In the genomic region with DNA sequence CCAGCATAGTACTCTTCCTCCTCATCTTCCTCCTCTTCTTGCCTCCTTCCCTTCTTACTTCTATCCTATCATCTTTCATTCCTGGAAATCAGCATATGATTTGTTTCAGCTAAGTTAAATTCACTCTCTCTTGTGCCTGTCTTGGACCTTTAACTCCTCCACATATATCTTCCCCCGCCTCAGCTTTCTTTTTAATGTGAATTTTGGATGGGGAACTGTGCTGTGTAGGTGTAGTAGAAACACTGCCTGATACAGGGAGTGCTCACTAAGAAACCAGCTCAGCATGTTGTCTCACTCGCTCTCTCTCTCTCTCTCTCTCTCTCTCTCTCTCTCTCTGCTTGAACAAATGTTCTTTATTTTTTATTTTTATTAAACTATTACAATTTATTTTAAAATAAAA, we compare ENCODE assay signal across 26 mouse cellular contexts. TPM values are rescaled to one million over a fixed set of nuclear protein-coding genes. Genes with fewer than 3 reads are reported as not detected.
"Had no signal": no experiment of that assay in that cellular context is flagged by ENCODE, and none has a peak within 500 bp of the region (broad histone marks: within the 10 kb centered on the region; RNA-seq: fewer than 3 reads in every experiment).

No protein-coding gene starts in this region.

- DNase-seq: kidney, adult 18-20 months; kidney, adult 9 months; kidney, postnatal 14 days; kidney, postnatal 4 days; liver, embryonic 13.5 days; lung, adult 2 months; lung, postnatal 14 days; lung, postnatal 4 days; midbrain, embryonic 14.5 days; thymus, adult 2 months; thymus, postnatal 25 days had no signal

RNA-seq across cellular contexts. Expression of a gene that starts 23.3 kb away (rescaled TPM):
- total RNA-seq: layer of hippocampus, adult 18-20 months; layer of hippocampus, postnatal 14 days; left cerebral cortex, adult 18-20 months; liver, adult 2 months; megakaryocyte-erythroid progenitor cell, adult 5-6 weeks; midbrain, postnatal 0 days had no signal
- polyA plus RNA-seq: intestine, embryonic 15.5 days; kidney, embryonic 16.5 days; limb, embryonic 11.5 days; liver, adult 2 months; liver, embryonic 16.5 days; lung, embryonic 16.5 days; midbrain, embryonic 11.5 days; midbrain, embryonic 14.5 days; midbrain, postnatal 0 days; neural tube, embryonic 11.5 days; neural tube, embryonic 14.5 days; stomach, embryonic 16.5 days; thymus, adult 2 months had no signal
